Mouse (Mus musculus) ovary, adult 18-20 months (tissue): ENCODE measurements at regions not wholly inside any gene's neighbourhood (a gene's known extent, or its start where the extent isn't known, plus 50 kb on each side); places are given as distances from the start of the nearest gene placed in this dataset.
"Not testable (repeated sequence)": the region's sequence is repeated elsewhere in the genome, so short reads cannot be mapped to it uniquely, and the experiment has no call there.

Source experiments
- DNase-seq: peaks from one replicate; pipeline ENCODE4 v3.0.0; 2022; ENCODE audit warnings: low spot score, mixed read lengths

GRCm38 (mm10) chr17:54753396-54753994 lies 454.7 kb upstream of the Slc5a7 start:
- DNase-seq, result peak; percentile 16

DNA sequence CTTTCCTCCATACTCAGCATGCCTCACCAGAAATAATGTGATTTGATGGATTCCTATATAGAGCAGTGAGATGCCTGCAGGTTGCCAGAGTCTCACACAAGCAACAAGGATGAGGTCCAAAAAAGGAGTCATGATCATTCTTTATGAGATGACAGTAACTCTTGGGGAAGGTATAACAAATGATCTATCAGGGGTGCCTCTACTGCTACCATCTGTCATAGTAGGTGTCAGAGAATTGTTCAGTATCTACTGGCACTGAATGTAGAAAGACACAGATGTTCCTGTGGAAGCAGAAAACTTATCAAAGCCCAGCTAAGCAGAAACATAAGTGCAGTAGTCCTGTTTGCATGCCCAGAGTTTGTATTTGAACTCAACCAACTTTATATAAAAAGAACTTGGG lies 454.1 kb upstream of the Slc5a7 start:
- DNase-seq, result no peak

DNA sequence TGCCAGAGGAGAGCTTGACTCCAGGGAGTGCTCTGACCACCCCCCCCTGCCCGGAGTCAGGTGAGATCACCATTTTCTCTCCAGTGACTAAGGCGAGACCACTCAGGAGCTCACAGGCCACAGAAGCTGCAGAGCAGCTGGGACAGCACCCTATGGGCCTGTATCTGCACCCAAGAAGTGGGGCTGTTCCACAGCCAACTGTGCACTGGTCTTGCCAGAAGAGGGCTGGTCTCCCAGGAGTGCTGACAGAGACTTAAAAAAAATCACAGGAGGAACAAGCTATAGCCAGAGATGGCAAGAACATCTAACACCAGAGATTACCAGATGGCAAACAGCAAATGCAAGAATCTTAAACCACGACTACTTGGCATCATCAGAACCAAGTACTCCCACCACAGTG lies 437.0 kb upstream of the Slc5a7 start:
- DNase-seq, result no peak

- DNase-seq, result no peak
Measured at GRCm38 (mm10) chr17:54727660-54728059, 428.8 kb upstream of the Slc5a7 start.

GRCm38 (mm10) chr17:54726693-54727092 lies 427.9 kb upstream of the Slc5a7 start:
- DNase-seq, result no peak

DNA sequence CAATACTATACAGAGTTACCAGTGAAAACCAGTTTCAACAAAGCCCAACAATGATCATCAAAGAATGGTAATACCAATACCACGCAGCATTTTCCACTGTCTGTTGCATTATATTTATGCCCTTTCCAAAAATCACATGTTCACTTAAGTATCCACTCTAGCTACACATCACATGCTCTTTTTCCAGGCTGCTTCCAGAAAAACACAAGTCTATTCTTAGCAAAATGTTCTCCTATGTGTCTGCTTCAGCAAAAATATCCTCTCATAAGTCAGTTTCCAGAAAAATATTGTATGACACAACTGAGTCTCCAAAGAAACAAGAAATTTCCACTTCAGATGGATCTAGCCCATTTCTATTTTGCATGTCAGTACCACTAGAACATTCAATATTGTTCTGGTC lies 414.2 kb upstream of the Slc5a7 start:
- no peak for DNase-seq

DNA sequence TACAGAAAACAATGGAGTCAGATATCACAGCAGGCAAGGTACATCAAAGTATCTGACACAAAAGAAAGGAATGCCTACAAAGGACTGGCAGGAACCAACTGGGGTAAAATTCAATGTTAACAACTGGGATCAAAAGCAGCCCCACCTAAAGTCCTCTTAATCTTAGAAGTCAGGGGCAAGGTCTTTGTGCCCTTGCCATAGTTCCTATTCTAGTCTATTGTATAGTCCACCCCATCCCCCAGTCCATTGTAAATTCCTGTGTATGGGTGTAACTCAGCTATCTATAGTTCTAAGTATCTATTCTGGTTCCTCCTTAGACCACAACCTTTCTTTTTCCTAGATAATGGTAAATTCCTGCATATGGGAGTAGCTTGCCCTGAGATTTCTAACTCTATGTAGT lies 409.0 kb upstream of the Slc5a7 start:
- not testable (repeated sequence) for DNase-seq

DNA sequence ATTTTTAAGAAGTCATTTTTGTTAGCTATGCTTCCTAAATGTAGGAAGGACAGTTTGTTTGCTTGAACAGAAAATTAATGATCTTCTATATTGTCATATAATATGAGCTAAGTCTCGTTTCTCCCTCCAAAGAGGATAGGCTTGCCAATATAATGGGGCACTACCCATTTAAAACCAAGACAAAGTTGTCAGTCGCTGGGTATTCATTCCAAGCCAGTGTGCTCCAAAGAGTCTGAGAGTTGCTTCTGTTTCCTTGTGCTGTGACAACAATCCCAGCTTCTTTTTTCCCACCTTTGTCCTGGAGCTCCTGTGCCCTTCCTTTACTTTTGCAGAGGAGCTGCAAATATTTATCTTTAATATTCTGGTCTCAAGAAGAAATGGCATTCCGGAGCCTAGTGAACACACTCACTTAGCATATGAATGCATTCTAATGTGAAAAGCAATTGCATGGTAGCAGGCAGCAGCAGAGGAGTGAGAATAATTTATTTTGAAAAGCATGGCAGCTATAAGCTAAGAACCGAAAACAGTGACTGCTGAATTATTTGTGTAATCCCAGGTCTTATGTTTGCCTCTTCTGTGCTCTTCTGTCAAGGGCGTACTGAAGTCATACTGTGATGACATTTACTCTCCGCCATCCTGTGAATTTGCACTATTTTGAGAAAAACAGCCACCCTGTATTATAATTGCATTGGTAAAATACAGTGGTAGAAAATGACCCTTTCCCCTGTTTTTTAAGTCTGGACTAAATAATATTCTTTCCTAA lies 402.7 kb upstream of the Slc5a7 start:
- no peak for DNase-seq

DNA sequence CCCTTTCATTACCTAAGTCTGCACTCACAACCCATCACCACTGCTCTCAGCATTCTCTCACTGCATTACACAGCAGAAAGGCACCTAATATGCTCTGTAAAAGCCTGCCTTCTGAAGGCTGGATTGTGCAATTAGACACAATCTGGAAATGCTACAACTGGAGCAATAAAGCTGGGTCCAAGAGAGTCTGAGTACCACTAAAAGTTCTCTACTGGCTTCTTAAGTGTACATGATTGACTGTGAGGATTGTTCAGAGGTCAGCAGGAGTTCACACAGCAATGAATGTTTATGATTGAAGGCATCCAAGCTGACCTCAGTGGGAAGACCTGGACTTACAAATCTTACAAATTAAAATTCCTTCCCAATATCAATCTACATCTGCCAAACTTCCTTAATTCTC lies 395.8 kb upstream of the Slc5a7 start:
- no peak for DNase-seq

DNA sequence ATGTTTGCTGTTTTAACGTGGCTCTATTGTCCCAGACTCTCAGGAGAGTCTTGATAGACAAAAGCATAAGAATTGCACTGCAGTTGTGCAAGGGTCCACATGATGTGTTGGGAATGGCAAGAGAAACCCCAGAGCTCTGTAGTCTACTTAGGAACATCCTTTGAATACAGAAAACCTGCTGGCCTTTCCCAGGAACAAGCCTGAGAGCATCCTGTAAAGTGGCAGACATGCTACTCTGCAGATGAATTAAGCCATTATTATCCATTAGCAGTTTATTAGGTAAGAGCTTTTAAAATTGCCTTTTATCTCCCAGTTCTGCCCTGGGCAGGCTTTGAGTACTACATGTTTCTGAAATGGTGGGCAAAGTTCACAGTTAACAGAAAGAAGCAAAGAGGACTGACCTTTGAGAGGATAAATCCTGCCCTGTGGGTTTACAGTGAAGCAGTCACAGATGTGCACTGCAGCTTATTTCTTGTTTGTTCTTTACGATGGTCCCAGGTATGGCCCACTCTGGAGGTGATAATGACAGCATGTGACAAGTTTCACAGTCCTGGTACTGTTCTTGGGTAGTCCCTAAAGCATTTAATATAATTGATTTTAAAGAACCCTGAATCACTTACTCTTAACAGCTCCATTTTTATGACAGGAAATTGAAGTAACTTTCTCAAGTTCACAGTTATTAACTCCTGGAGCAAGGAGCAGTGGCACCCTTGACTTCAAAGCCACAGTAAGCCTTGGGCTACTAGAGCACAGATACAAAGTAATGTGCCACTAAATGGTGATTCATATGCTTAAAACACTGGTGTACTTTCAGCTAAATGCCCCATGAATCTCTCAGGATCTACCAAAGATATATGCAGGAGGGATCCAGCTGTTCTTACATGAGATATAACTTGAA lies 386.6 kb upstream of the Slc5a7 start:
- DNase-seq, result no peak

DNA sequence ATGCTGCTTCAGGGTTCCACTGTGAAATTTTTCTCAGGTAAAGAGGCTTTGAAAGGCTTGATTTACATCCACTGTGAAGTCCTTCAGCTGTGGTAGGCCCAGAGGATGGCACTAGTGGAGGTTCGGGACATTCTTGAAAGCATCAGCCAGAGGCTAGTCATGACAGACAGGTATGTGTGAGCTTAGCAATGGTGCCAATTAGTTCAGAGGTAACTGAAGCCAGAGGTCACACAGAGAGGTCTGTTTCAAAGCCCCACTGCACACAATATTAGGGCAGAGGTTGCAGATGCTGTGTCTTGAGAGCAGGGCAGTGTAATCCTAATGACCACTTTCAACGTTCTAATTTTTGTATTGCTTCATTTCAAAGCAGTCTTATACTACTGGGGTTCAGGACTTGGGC lies 379.3 kb upstream of the Slc5a7 start:
- no peak for DNase-seq

GRCm38 (mm10) chr17:54669499-54669898 lies 370.7 kb upstream of the Slc5a7 start:
- DNase-seq, result no peak

- no peak for DNase-seq
Measured at GRCm38 (mm10) chr17:54662558-54663245, 363.9 kb upstream of the Slc5a7 start.

DNA sequence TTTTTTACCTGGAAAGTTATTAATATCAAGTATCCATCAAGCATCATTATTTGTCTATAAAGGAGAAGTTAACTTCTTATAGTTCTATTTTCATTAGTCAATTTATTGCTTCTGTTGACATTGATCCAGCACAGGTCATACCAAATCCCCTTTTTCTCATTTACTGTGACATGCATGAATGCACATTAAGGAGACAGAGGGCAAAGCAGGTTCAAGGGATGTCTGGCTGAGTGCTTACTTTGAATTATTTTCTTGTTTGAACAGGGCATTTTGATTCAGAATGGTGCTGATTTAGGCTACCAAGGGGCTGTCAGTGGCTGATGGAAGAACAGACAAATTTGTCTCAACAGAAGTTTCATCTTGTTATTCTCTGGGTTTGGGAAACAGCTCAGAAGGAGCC lies 357.7 kb upstream of the Slc5a7 start:
- DNase-seq, result no peak
